Mouse (Mus musculus) forebrain, embryonic 15.5 days (tissue): ENCODE results near the gene Ppp1r10. TPM values are rescaled to one million over a fixed set of nuclear protein-coding genes. Genes with fewer than 3 reads are reported as not detected.
"Not testable (repeated sequence)": the region's sequence is repeated elsewhere in the genome, so short reads cannot be mapped to it uniquely, and the experiment has no call there.

Experiments used
- ATAC-seq: fragments of 200-750 bp; cut with Nextera tagmentation; replicated peaks from 2 replicates; pipeline ENCODE4 v1.8.0; 2017; ENCODE audit warnings: mild to moderate bottlenecking, moderate TSS enrichment, moderate library complexity
- H3K27ac ChIP-seq: fragments of 300-500 bp; sonication (generic); replicated peaks from 2 replicates; pipeline ENCODE4 v1.5.1; 2015; ENCODE audit warnings: mild to moderate bottlenecking, inconsistent platforms
- H3K27me3 ChIP-seq: fragments of 300-500 bp; sonication (generic); 2 replicates; pipeline ENCODE4 v1.6.1; 2015; ENCODE audit warnings: inconsistent platforms
- H3K36me3 ChIP-seq: fragments of 300-500 bp; sonication (generic); 2 replicates; pipeline ENCODE4 v1.6.1; 2015; ENCODE audit warnings: mild to moderate bottlenecking, inconsistent platforms
- H3K4me1 ChIP-seq: fragments of 300-500 bp; sonication (generic); 2 replicates; pipeline ENCODE4 v1.6.1; 2015; ENCODE audit warnings: inconsistent platforms
- H3K4me2 ChIP-seq: fragments of 300-500 bp; sonication (generic); replicated peaks from 2 replicates; pipeline ENCODE4 v1.6.1; 2015; ENCODE audit warnings: mild to moderate bottlenecking, inconsistent platforms
- H3K4me3 ChIP-seq: fragments of 300-500 bp; sonication (generic); 2 replicates; pipeline ENCODE4 v1.5.1; 2015; ENCODE audit warnings: mild to moderate bottlenecking, inconsistent platforms
- H3K9ac ChIP-seq: fragments of 300-500 bp; sonication (generic); replicated peaks from 2 replicates; pipeline ENCODE4 v1.6.1; 2015; ENCODE audit warnings: mild to moderate bottlenecking, inconsistent platforms
- H3K9me3 ChIP-seq: fragments of 300-500 bp; sonication (generic); 2 replicates; pipeline ENCODE4 v1.6.1; 2016; ENCODE audit warnings: inconsistent platforms
- WGBS: fragments of 180-500 bp; shearing (Covaris S2); methylation state at CpG from one replicate; pipeline ENCODE4 v1.1.7; 2015; ENCODE audit warnings: mixed read lengths; 5-methylcytosine and 5-hydroxymethylcytosine counted together
- polyA plus RNA-seq: library from polyadenylated mRNA; unstranded; fragments of >200 nt; fragmentation: Nextera tagmentation; extraction: Ambion mirVana; gene quantifications from 2 replicates; pipeline ENCODE4 v1.2.1, GENCODE M21; 2015

The Ppp1r10 gene
- polyA plus RNA-seq, 1 experiment from 2014 or later, result 53.9 TPM

- not testable (repeated sequence) for H3K36me3 ChIP-seq, H3K9me3 ChIP-seq, H3K4me3 ChIP-seq, H3K4me1 ChIP-seq, H3K27me3 ChIP-seq, H3K27ac ChIP-seq, ATAC-seq, H3K9ac ChIP-seq, H3K4me2 ChIP-seq
Measured at GRCm38 (mm10) chr17:35950946-35951345, 34.7 kb downstream of the Ppp1r10 start.

- H3K4me1 ChIP-seq, H3K9me3 ChIP-seq, H3K4me2 ChIP-seq, H3K27ac ChIP-seq, H3K27me3 ChIP-seq, ATAC-seq, H3K4me3 ChIP-seq, H3K9ac ChIP-seq: not testable (repeated sequence)
- peaks cover 20% of the 10 kb centered on the region for H3K36me3 ChIP-seq
- WGBS, result 82% methylated on average over 2 of the region's 3 CpGs
Measured at GRCm38 (mm10) chr17:35952559-35952958, 36.3 kb downstream of the Ppp1r10 start.

- H3K9me3 ChIP-seq, result no peaks in the 10 kb centered on the region
- no peak overlapping the region for H3K4me2 ChIP-seq
- no peak overlapping the region for H3K27ac ChIP-seq
- ATAC-seq, result no peak
- H3K9ac ChIP-seq, result no peak overlapping the region
- H3K27me3 ChIP-seq, result no peaks in the 10 kb centered on the region
- peaks cover 41% of the 10 kb centered on the region for H3K36me3 ChIP-seq
- no peaks in the 10 kb centered on the region for H3K4me1 ChIP-seq
- WGBS, result 81% methylated on average over 8 of the region's 8 CpGs
- H3K4me3 ChIP-seq, result no peak overlapping the region
Measured at GRCm38 (mm10) chr17:35954665-35955064, 38.4 kb downstream of the Ppp1r10 start.

GRCm38 (mm10) chr17:35958533-35959223 lies 42.4 kb downstream of the Ppp1r10 start:
- Histone ChIP-seq H3K9me3 (no peaks in the 10 kb centered on the region), H3K36me3 (peaks cover 81% of the 10 kb centered on the region), H3K27me3 (no peaks in the 10 kb centered on the region), H3K9ac (no peak overlapping the region), H3K4me1 (no peaks in the 10 kb centered on the region), H3K4me2 (no peak overlapping the region), H3K27ac (no peak overlapping the region), H3K4me3 (no peak overlapping the region)
- no peak for ATAC-seq
- 95% methylated on average over 15 of the region's 15 CpGs for WGBS

GRCm38 (mm10) chr17:35963279-35963678 lies 47.0 kb downstream of the Ppp1r10 start:
- Histone ChIP-seq H3K9me3 (no peaks in the 10 kb centered on the region), H3K4me1 (peaks cover 8% of the 10 kb centered on the region), H3K9ac (no peak overlapping the region), H3K36me3 (peaks cover 64% of the 10 kb centered on the region), H3K4me3 (no peak overlapping the region), H3K27me3 (no peaks in the 10 kb centered on the region), H3K27ac (no peak overlapping the region), H3K4me2 (no peak overlapping the region)
- no peak for ATAC-seq
- whole genome bisulfite sequencing, result 90% methylated on average over 10 of the region's 10 CpGs

GRCm38 (mm10) chr17:35967621-35968020 lies 51.4 kb downstream of the Ppp1r10 start:
- no peaks in the 10 kb centered on the region for H3K27me3 ChIP-seq
- no peak overlapping the region for H3K9ac ChIP-seq
- ATAC-seq, result no peak
- H3K4me2 ChIP-seq, result no peak overlapping the region
- H3K27ac ChIP-seq, result no peak overlapping the region
- H3K9me3 ChIP-seq, result no peaks in the 10 kb centered on the region
- peaks cover 27% of the 10 kb centered on the region for H3K36me3 ChIP-seq
- 84% methylated on average over 2 of the region's 2 CpGs for WGBS
- H3K4me1 ChIP-seq, result peaks cover 23% of the 10 kb centered on the region
- no peak overlapping the region for H3K4me3 ChIP-seq

GRCm38 (mm10) chr17:35969418-35970389 lies 53.5 kb downstream of the Ppp1r10 start, which contains the start of gene Abcf1:
Gene Abcf1, minus strand, starts transcription at chr17:35969761.
- ATAC-seq, result peak; percentile 93

GRCm38 (mm10) chr17:35972131-35972530 lies 55.9 kb downstream of the Ppp1r10 start:
- no peak overlapping the region for H3K9ac ChIP-seq
- WGBS, result 72% methylated on average over 1 of the region's 1 CpGs
- peaks cover 23% of the 10 kb centered on the region for H3K4me1 ChIP-seq
- no peak for ATAC-seq
- H3K27me3 ChIP-seq, result no peaks in the 10 kb centered on the region
- peaks cover 28% of the 10 kb centered on the region for H3K36me3 ChIP-seq
- H3K4me3 ChIP-seq, result no peak overlapping the region
- no peaks in the 10 kb centered on the region for H3K9me3 ChIP-seq
- H3K27ac ChIP-seq, result no peak overlapping the region
- H3K4me2 ChIP-seq, result no peak overlapping the region

More at GRCm38 (mm10) chr17:35969418-35970389, 53.5 kb downstream of the Ppp1r10 start, which contains the start of gene Abcf1:
- Histone ChIP-seq H3K36me3 (peaks cover 24% of the 10 kb centered on the region), H3K4me3 (peak within 1 kb of the TSS; percentile 54), H3K27ac (peak within 1 kb of the TSS; percentile 67), H3K9me3 (no peaks in the 10 kb centered on the region), H3K4me2 (peak within 1 kb of the TSS; percentile 61), H3K9ac (peak within 1 kb of the TSS; percentile 70), H3K4me1 (peaks cover 23% of the 10 kb centered on the region), H3K27me3 (no peaks in the 10 kb centered on the region)
- under 1% methylated on average over 68 of the region's 68 CpGs for WGBS

GRCm38 (mm10) chr17:35978811-35979400 lies 62.7 kb downstream of the Ppp1r10 start:
- Histone ChIP-seq H3K27ac (peak overlapping the region; percentile 97), H3K27me3 (no peaks in the 10 kb centered on the region), H3K4me3 (peak overlapping the region; percentile 91), H3K36me3 (peaks cover 34% of the 10 kb centered on the region), H3K4me1 (peaks cover 22% of the 10 kb centered on the region), H3K9ac (peak overlapping the region; percentile 66), H3K4me2 (peak overlapping the region; percentile 86), H3K9me3 (no peaks in the 10 kb centered on the region)
- peak; percentile 89 for ATAC-seq
- WGBS, result 1% methylated on average over 41 of the region's 41 CpGs

GRCm38 (mm10) chr17:35979401-35980362 lies 63.4 kb downstream of the Ppp1r10 start, which contains the start of the genes Gnl1 and Prr3:
Gene Gnl1, plus strand, starts transcription at chr17:35979851.
Gene Prr3, minus strand, starts transcription at chr17:35980236.
- H3K4me3 ChIP-seq, result peak within 1 kb of the TSS; percentile 91
- H3K9ac ChIP-seq, result peak within 1 kb of the TSS; percentile 66
- peak within 1 kb of the TSS; percentile 97 for H3K27ac ChIP-seq
- H3K9me3 ChIP-seq, result no peaks in the 10 kb centered on the region
- peak within 1 kb of the TSS; percentile 86 for H3K4me2 ChIP-seq
- under 1% methylated on average over 75 of the region's 109 CpGs for WGBS
- peaks cover 30% of the 10 kb centered on the region for H3K36me3 ChIP-seq
- no peaks in the 10 kb centered on the region for H3K27me3 ChIP-seq
- H3K4me1 ChIP-seq, result peaks cover 22% of the 10 kb centered on the region
- peak; percentile 79 for ATAC-seq

- peaks cover 27% of the 10 kb centered on the region for H3K36me3 ChIP-seq
- no peaks in the 10 kb centered on the region for H3K9me3 ChIP-seq
- under 1% methylated on average over 29 of the region's 29 CpGs for WGBS
- peaks cover 22% of the 10 kb centered on the region for H3K4me1 ChIP-seq
- H3K27me3 ChIP-seq, result no peaks in the 10 kb centered on the region
- ATAC-seq, result peak; percentile 55
- peak overlapping the region; percentile 97 for H3K27ac ChIP-seq
- peak overlapping the region; percentile 91 for H3K4me3 ChIP-seq
- peak overlapping the region; percentile 86 for H3K4me2 ChIP-seq
- H3K9ac ChIP-seq, result peak overlapping the region; percentile 66
Measured at GRCm38 (mm10) chr17:35980363-35980754, 64.1 kb downstream of the Ppp1r10 start.
